Mouse (Mus musculus) left cerebral cortex, adult 18-20 months (tissue): ENCODE data around the gene Gosr2. TPM values are rescaled to one million over a fixed set of nuclear protein-coding genes. Genes with fewer than 3 reads are reported as not detected.

Experiments used
- DNase-seq, 2 experiments: peaks; one replicate each; pipeline ENCODE4 v3.0.0; 2021 to 2022; ENCODE audit warnings: low spot score in 2 of 2, mixed read lengths in 1 of 2
- total RNA-seq, 2 experiments: library from RNA; stranded (reverse); gene quantifications; 2 replicates each; pipeline ENCODE4 v1.2.3; 2021

The Gosr2 gene
- total RNA-seq, 2 experiments from 2014 or later, result 70.3 to 80.4 TPM

DNA sequence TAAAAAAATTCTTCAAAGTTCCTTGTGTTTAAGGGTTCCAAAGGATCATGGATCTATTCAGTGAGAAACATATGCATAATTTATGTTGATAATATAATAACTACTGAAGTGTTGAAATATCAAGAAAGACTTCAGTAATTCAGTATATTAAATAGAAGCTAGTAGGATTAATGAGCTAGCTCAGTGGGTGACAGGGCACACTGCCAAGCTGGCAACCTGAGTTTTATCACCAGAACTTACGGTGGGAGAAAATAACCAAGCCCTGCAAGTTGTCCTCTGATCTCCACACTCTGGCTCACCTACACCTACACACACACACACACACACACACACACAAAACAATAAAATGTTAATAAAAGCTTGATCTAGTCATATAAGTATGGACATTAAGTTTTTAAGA, 4.5 kb downstream of the Gosr2 start:
- DNase-seq, result no peak

DNA sequence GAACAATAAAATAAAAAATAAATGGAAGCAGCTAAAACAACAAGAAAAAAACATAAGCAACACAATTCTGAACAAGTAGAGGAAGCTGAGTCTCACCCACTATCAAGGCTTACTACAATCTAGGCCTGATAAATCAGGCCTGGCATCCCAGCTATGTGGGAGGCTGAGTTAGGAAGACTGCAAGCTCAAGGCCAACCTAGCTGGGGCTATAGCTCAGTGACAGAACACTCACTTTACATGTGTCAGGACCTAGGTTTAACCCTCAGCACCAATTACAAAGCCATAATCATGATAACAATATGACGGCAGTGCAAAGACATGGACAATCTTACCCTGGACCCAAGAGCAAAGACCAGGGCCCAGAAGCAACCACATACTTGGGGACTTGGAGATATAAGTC, 6.7 kb downstream of the Gosr2 start:
- DNase-seq, result no peak

DNA sequence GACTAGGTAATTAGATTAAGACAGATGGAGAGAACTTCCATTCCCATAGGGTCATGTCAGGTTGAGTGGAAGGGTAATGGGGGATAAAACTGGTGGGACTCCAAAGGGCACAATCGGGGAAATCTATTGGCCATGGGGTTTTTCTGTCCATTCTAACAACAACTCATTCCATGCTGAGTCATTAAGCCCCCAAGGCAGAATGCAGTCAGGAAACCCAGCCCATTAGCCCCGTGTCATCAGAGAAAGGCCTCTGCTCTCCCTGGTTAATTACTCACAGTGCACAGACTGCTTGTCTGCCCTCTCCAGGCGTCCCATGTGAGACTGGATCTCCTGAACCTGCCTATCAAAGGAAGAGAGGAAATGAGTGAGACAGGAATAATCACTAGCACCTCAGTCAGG, 8.7 kb downstream of the Gosr2 start:
- DNase-seq, result no peak

DNA sequence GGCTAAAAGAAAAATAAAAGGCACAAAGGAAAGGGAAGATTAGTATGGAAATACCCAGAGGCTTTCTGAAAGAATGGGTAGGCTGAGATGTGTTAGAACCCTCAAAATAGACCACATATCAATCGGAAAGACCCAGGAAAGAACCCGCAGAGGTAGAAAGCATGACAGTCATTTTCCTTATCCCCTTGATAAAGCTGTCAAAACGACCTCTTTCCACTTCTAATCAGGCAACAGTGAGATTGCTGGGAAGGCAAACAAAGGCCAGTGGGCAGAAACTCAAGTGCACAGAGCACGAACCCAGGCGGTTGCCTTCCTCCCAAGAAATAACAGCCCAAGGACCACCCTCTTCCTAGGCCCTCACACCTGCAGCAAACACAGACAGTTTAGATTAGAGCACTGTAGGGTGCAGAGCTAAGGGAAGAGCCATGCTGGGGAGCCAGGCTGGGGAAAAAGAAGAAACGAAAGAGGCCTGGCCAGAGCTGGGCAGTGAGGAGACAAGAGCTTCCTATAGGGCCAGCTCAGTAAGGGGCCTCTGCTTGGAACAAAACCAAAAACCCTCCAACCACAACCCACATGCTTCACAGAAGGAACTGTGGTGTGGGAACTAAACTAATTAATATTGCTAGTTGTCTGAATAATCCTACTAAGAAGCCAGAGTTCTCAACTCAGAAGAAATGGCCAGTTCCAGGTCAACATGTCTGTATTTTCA, 9.3 kb downstream of the Gosr2 start:
- DNase-seq, result no peak

DNA sequence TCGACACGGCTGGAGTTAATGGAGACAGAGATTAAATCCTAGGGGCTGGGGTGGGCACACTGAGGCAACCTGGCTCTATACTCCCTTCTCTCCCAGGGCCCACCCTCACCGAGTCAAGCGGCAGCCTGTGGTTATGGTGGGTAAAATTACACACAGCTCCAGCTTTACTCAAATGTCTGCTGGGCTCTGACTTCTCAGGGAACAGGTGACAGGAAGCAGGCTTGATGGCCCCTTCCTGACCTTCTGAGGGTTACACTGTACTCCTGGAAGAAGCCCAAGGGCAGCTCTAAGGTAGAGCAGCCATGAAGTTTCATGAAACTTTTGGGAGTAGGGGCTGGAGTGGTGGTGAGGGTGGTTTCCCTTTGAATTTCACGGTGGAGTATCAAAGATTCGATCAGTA, 11.0 kb downstream of the Gosr2 start:
- DNase-seq, result no peak

DNA sequence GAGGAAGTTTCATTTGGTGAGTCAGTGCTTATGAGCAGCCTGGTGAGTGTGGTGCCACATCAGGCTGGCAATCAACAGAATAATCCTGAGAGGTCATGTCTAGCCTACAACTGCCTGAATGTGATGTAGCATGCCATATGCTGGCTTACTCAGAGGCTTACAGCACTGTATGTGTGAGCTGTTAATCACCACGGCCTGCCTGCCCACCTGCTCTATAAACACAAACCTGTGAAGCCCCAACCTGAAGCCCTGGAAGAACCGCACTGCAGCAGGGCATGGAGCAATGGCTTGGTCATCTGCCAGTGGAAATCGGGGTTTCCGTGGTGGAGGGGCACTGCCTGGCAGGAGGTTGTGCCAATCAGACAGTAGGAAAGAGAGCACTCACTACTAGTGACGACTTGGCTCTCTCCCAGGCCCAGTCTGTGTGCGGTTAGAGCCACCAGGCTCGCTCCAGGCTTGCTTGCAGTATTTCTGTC, 12.4 kb downstream of the Gosr2 start:
- DNase-seq, result peak; percentile 47

DNA sequence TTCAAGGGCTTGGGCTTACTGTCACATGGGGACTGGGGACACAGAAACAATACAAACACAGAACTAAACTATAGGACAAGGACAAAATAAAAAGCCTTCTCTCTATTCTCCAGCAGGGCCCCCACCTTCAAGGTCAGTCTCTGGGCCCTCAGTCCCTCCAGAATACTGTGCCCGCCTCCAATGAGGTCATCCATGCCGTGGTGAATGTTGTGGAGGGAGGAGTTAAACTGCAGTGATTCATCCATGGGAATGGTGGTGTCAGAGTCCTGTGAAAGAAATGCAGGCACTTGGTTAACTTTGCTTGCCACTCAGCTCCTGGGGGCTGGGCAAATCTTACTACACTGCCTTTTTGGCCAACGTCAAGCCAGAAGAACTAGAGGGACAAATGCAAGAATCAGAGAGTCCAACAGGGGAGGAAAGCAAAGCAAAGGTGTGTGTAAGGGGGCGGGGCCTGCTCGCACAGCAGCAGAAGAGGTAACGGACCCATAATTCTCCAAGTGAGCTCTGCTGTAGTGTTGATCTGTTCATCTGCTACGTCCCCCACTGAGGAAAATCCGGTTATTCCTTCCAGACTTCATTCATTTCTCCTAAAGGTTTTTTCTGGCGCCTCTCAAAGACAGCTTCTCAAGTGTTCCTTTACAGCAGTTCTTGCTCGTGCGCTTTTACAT, 13.9 kb downstream of the Gosr2 start:
- DNase-seq, result no peak

DNA sequence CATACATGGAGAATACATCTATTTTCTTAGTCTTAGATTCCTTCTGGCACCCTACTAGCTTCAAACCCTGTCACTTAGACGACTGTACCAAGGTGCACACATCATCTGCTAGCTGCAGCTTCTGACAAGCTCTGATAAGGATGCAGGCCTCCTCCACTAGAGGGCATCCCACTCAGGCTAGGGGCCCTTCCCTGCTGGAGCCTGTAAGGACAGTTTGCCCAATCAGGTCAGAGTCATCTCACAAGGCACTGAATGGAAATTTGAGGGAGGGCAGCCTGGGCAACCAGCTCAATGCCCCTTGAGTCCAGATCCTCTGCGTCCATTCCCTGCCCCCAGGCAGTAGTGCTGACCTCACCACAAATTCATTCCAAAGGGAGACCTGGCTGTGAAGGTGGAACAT, 20.7 kb downstream of the Gosr2 start:
- DNase-seq, result peak; percentile 55 to 74

DNA sequence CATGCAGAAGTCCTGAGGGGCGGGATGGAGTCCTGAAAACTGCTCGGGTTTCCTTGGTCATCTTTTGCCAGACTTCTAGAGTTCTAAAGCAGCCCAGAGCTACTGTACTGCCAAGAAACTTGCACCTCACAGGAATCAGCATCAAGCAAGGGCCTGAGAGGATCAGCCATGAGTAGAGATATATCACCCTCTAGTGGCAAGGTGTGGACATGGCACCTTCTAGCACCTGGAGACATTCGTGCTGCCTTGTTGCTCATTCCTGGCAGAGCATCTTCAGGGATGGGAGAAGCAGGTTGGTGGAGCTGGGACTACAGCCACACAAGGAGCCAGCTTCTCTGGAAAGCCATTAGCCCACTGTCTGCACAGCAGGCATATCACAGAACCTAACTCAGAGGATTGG, 22.1 kb downstream of the Gosr2 start:
- peak; percentile 82 to 83 for DNase-seq

DNA sequence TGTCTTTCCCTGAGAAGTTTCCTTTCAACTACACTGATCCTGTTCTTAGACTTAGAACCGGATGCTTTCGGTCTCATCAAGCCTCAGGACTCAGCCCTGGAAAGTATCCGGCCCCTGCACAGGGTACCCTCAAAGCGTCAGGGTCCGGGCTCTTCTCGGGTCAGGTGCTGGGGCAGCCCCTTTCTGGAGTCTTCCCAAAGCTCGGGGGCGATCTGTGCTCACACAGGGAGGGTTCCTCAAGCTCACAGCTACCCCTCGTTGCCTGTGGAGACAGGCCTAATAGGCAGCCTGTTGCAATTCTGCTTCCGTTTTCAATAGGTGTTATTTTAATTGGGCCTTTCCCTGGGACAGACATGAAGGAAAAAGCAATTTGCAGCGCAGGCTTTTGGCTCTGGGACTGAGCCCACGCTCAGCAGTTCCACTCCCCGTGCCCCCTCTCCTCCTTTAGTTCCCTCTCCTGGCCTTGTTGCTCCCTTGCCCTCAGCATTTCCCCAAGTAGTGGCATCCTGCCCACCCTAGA, 30.7 kb downstream of the Gosr2 start:
- DNase-seq, result no peak

DNA sequence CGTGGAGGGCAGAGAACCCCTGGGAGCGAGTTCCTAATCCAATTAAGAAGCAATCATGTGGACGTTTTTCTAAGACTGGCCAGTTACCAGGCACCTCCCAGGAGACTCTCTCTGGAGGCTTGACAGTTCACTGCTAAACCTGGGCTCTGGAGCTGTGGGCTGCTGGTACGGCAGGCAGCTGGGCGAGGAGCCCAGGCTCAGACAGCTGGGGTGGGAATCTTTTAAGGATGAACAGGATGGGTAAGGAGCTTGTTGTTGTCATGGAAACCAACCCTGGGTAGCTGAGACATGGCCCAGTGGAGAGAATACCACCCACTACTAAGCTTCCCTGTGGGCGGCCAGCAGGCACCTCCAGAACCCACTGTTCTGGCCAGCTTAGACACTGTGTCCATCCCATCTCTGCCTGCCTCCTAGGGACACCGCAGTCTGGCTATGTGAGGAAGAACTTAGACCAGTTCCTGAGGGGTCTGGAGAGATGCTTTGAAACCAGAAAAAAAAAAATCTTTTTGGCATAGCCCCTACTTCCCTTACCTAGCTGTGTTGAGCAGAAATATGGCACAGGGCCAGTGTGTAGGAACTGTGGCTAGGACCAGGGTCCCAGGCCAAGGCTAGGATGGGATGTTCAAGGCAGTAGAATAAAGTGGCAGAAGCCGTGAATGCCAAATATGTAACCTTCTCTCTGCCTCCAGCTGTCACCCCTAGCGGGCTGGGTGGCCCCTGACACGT, 31.4 kb downstream of the Gosr2 start:
- peak; percentile 82 to 89 for DNase-seq

DNA sequence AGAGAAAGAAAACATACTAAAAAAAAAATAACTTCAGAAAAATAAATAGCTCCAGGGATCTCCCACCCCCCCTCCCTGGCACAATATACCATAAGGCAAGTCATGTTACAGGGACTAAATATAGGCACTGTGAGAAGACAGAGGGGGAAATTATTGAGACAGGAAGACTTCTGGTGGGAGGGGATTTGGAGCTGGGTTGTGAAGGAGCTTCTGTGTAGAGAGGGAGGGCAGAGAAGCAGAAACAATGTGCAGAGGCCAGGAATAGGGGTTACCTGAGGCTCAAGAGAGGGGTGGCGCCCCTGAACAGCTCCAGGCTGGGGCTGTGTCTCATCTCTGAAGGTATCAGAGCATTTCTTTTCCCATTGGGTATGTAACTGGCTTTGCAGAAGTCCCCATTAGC, 32.0 kb downstream of the Gosr2 start:
- DNase-seq, result no peak

DNA sequence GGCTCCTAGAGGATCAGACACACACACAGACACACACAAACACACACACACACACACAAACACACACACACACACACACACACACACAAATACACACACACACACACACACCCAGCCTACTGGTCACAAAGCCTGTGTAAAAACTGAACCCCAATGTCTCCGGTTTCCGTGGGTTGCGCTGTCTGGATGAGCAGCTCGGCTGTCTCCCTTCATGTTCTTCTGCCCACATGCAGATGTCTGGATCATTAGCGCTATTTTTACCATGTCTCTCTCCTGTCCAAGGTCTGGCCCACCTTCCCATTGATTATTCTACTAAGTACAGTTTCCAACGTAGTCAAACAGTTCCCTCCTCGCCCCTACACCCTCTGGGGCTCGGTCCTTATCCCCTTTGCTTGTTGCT, 34.6 kb downstream of the Gosr2 start:
- DNase-seq, result no peak

DNA sequence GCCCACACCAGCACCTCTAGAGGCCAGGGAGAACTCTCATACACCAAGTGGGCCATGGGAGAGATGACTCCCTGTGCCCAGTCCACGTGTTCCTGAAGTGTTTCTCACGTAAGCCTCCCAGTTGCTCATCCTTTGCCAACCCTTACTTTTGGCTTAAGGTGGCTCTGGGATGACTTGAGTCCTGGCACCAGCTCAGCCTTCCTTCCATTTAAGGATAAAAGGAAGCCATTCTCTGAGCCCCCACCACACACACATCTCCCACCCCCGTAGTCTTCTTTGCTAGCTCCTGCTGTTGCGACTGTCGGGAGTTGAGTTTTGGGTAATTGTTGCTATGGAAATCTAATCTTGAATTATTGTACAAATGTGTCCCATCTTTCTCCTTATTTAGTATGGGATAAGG, 35.2 kb downstream of the Gosr2 start:
- peak; percentile 79 to 82 for DNase-seq

DNA sequence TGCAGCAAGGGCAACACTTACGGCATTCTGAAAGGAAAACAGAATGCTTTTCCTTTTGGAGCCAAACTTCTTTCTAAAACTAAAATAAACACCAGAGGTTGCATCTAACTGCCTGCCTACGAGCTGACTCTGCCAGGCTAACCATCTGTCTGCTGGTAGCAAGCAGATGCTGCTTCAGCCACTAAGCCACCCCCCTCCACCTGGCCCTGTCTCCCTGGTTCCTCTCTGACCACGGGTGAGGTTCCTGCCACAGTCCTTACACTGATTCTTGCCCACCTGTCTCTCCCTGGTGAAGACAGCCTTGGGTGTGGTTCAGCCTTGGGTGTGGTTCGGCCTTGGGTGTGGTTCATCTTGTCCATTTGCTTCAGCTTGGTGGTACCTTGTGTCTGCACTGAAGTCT, 35.8 kb downstream of the Gosr2 start:
- peak; percentile 73 to 78 for DNase-seq

DNA sequence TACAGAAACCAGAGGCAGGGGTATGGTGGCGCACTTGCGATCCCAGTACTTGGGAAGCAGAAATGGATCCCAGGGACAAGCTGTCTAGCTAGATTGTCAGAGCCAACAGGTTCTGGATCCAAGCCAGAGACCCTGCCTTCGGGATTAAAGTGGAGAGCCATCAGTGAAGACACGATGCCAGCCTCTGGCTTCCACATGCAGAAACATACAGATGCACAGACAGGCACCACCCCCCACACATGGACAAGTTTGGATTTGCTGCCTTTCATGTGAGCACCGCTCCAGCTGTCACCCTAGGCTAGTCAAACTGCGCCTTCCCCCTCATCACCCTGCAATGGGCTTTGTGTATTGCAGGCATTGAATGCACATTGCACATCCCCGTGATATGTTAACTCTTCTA, 39.5 kb downstream of the Gosr2 start:
- DNase-seq, result no peak

DNA sequence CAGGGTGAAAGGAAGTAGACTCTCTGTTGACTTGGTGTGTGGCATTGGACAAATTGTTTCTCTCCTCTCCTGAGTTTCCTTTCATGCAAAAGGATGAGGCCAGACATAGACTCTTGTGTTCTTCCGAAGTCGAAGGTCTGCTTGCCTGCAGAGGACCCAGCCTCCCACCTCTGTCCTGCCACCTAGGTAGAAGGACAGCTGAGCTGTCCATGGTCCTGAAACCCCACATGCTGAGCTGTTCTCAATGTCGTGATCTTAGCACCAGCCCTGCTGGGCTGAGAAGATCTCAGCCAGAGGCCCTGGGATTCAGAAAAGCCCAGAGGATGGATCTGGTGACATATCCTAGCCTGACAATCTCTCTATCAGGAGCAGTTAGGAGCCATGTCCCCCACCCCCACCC, 41.2 kb downstream of the Gosr2 start:
- no peak for DNase-seq

DNA sequence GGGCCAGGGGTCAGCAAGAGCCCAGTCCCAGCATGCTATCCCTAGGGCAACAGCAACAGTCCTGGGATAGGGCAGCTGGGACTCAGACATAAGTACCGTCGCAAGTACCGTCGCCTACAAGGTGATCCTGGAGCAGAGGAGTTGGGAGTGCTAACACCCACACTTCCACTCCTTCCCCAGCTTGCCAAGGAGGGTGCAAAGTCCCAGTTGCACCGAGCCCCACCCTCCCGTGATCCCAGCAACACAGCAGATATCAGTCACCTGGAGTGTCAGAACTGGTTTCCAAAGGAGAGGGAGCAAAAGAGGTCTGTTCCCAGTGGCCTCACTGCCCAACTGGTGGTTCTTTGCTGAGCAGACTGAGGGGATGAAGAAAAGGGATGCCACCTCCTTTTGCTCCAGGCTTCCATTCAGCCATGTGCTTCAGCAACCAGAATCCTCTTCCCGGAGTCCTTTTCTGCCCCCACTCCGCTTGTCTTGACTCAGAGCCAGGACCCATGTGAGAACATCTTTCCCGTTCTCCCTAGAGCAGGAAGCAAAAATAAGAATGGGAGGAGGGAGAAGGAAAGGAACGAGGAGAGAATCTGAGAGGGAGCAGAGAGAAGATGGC, 44.2 kb downstream of the Gosr2 start:
- DNase-seq, result peak; percentile 69 to 80

DNA sequence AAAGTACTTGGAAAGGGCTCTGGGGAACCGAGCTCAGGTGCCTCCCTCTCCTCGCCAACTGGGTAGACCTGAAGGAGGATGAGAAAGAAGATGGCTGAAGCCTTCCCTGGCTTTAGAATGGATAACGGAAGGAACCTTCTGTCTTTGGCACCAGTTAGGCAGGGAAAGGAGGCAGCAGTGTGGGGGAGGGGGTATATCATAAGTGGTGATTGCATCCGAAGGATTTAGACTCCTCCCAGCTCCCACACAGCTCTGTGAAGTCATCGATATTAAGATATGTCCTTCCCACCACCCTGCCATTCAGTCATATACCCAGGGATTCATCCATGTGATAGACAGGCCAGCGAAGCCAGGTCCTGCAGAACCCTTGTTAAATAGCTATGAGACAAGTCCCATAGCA, 46.3 kb downstream of the Gosr2 start:
- peak; percentile 45 to 58 for DNase-seq

DNA sequence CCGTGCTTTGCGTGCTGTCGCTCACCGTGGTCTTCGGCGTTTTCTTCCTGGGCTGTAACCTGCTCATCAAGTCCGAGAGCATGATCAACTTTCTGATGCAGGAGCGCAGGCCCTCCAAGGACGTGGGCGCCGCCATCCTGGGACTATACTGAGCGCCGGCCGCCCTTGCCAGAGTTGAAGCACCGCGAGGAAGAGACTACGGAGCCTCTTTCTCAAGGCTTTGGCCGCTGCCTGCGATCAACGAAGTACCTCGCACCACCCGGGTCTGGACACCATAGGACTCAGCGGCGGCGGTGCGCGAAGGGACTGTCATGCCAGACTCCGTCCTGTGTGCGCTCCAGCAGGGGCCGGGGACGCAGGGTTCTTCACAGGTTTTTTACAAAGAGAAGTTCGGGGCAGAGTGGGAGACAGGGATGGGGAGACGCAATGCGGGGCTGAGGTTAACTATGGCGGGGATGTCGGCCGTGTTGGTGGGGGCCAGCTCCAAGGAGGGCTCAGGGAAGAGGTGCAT, 47.7 kb downstream of the Gosr2 start:
- DNase-seq, result peak in 1 of 2 experiments; percentile 39

DNA sequence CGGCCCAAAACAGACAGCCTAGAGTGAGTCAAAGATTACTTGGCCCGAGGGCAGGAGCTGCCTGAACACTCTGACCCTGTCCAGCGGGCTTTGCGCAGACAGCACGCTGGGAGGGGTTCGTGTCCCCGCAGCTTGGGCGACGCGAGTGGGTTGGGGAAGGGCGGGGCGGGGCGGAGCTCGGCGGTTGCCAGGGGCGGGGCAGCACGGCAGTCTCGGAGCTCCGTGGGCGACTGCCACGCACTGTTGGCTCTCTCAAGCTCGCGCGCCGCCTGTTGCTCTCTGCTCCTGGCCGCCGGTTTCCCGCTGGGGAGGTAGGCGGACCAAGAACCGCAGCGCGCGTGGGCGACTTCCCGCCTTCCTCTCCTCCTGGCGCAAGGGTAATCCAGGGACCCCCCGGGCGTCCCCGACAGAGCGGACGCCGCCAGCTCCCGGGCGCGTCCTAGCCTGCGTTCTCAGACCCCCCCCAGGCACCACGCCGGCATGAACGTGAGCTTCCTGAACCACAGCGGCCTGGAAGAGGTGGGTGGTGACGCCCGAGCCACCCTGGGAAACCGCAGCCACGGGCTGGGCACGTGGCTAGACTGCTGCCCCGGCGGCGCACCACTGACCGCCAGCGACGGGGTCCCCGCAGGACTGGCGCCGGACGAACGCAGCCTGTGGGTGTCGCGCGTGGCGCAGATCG, 48.3 kb downstream of the Gosr2 start, which contains the start of gene Rprml:
TSS of gene Rprml (plus strand) at position 270 of the 682 bp plus-strand sequence.
- peak; percentile 80 to 91 for DNase-seq
